In genomic region chr4:68620585-68620984, GRCm38 (mm10) we compare ENCODE assay signal across 26 mouse cellular contexts.
DNase-seq lines count a peak whose midpoint lies in the region; ATAC-seq and TF ChIP-seq lines count a peak whose summit lies in the region.
"Had no signal": no experiment of that assay in that cellular context is flagged by ENCODE, and none has a peak within 500 bp of the region (broad histone marks: within the 10 kb centered on the region; RNA-seq: fewer than 3 reads in every experiment).

No protein-coding gene starts in this region.

- H3K4me2 ChIP-seq in forebrain, embryonic 14.5 days (ENCODE audit: low read length): no peak overlapping the region
- H3K4me2 ChIP-seq in forebrain, embryonic 12.5 days: no peak overlapping the region
- H3K4me2 ChIP-seq in hindbrain, embryonic 16.5 days (ENCODE audit: low read length): no peak overlapping the region
- H3K4me2 ChIP-seq: embryonic facial prominence, embryonic 12.5 days; embryonic facial prominence, embryonic 15.5 days; heart, embryonic 11.5 days; hindbrain, embryonic 12.5 days; hindbrain, embryonic 15.5 days; intestine, embryonic 15.5 days had no signal

- ATAC-seq in forebrain, embryonic 14.5 days: peak; percentile 61; the same call in 1 of the 2 replicates
- no peak for ATAC-seq in forebrain, embryonic 12.5 days (ENCODE audit: low FRiP score)
- ATAC-seq in hindbrain, embryonic 16.5 days: no peak
- ATAC-seq: intestine, embryonic 15.5 days had no signal

- H3K27ac ChIP-seq in forebrain, embryonic 14.5 days (ENCODE audit: low read depth, low read length): no peak overlapping the region
- H3K27ac ChIP-seq in forebrain, embryonic 12.5 days: no peak overlapping the region
- H3K27ac ChIP-seq in hindbrain, embryonic 16.5 days (ENCODE audit: low read depth, low read length): no peak overlapping the region
- H3K27ac ChIP-seq: embryonic facial prominence, embryonic 12.5 days; embryonic facial prominence, embryonic 15.5 days; gastrocnemius, adult 2 months; hindbrain, embryonic 12.5 days; hindbrain, embryonic 15.5 days; intestine, embryonic 15.5 days had no signal

- no peak for DNase-seq in forebrain, embryonic 14.5 days (ENCODE audit: low spot score)
- DNase-seq in frontal cortex, adult 2 months (ENCODE audit: extremely low spot score in 1 of 2, low spot score in 1 of 2): peak; percentile 8 to 17
- DNase-seq in frontal cortex, postnatal 14 days (ENCODE audit: low spot score in 2 of 2): no peak
- peak; percentile 37 for DNase-seq in brain, embryonic 14.5 days (ENCODE audit: low read depth)
- DNase-seq in Muller cell, postnatal 12 days (ENCODE audit: inconsistent ontology term): no peak
- DNase-seq: adrenal gland, adult 2 months; adrenal gland, postnatal 14 days; B cell, adult 2 months; cerebellum, adult 18-20 months; cerebellum, adult 9-10 months; cerebellum, postnatal 25 days; gastrocnemius, adult 2 months; gastrocnemius, postnatal 14 days; heart, adult 11 months; kidney, adult 11 months; kidney, adult 9 months had no signal

- no peak overlapping the region for H3K9ac ChIP-seq in forebrain, embryonic 14.5 days (ENCODE audit: low read length)
- H3K9ac ChIP-seq in forebrain, embryonic 12.5 days: no peak overlapping the region
- H3K9ac ChIP-seq in hindbrain, embryonic 16.5 days (ENCODE audit: low read depth, low read length): no peak overlapping the region
- H3K9ac ChIP-seq: embryonic facial prominence, embryonic 12.5 days; embryonic facial prominence, embryonic 15.5 days; hindbrain, embryonic 12.5 days; hindbrain, embryonic 15.5 days; intestine, embryonic 15.5 days had no signal

- H3K27me3 ChIP-seq in forebrain, embryonic 14.5 days (replicated peaks; ENCODE audit: control insufficient read depth, insufficient read depth, low read length): no peaks in the 10 kb centered on the region
- H3K27me3 ChIP-seq in forebrain, embryonic 12.5 days: no peaks in the 10 kb centered on the region
- no peaks in the 10 kb centered on the region for H3K27me3 ChIP-seq in hindbrain, embryonic 16.5 days (replicated peaks; ENCODE audit: control insufficient read depth, insufficient read depth, low read length)
- H3K27me3 ChIP-seq: CH12.LX; embryonic facial prominence, embryonic 12.5 days; embryonic facial prominence, embryonic 15.5 days; hindbrain, embryonic 12.5 days; hindbrain, embryonic 15.5 days; intestine, embryonic 15.5 days had no signal

- WGBS in forebrain, embryonic 14.5 days: 92% methylated on average over 3 of the region's 3 CpGs
- 92% methylated on average over 3 of the region's 3 CpGs for WGBS in forebrain, embryonic 12.5 days
- 88% methylated on average over 3 of the region's 3 CpGs for WGBS in hindbrain, embryonic 16.5 days

- no peaks in the 10 kb centered on the region for H3K9me3 ChIP-seq in forebrain, embryonic 14.5 days (replicated peaks; ENCODE audit: control insufficient read depth, low read length)
- H3K9me3 ChIP-seq in forebrain, embryonic 12.5 days: no peaks in the 10 kb centered on the region
- H3K9me3 ChIP-seq in hindbrain, embryonic 16.5 days (ENCODE audit: control insufficient read depth, low read length): no peaks in the 10 kb centered on the region
- H3K9me3 ChIP-seq: embryonic facial prominence, embryonic 12.5 days; embryonic facial prominence, embryonic 15.5 days; G1E; hindbrain, embryonic 12.5 days; hindbrain, embryonic 15.5 days; intestine, embryonic 15.5 days had no signal

- no peaks in the 10 kb centered on the region for H3K4me1 ChIP-seq in forebrain, embryonic 14.5 days (ENCODE audit: control insufficient read depth, insufficient read depth, low read length)
- no peaks in the 10 kb centered on the region for H3K4me1 ChIP-seq in forebrain, embryonic 12.5 days
- no peaks in the 10 kb centered on the region for H3K4me1 ChIP-seq in hindbrain, embryonic 16.5 days (ENCODE audit: control insufficient read depth, insufficient read depth, low read depth, low read length)
- H3K4me1 ChIP-seq: embryonic facial prominence, embryonic 12.5 days; embryonic facial prominence, embryonic 15.5 days; hindbrain, embryonic 15.5 days; intestine, embryonic 15.5 days had no signal

- no peaks in the 10 kb centered on the region for H3K36me3 ChIP-seq in forebrain, embryonic 14.5 days (ENCODE audit: control insufficient read depth, insufficient read depth, low read length)
- no peaks in the 10 kb centered on the region for H3K36me3 ChIP-seq in forebrain, embryonic 12.5 days (replicated peaks)
- no peaks in the 10 kb centered on the region for H3K36me3 ChIP-seq in hindbrain, embryonic 16.5 days (ENCODE audit: control insufficient read depth, insufficient read depth, low read length)
- H3K36me3 ChIP-seq: embryonic facial prominence, embryonic 12.5 days; embryonic facial prominence, embryonic 15.5 days; G1E; hindbrain, embryonic 12.5 days; hindbrain, embryonic 15.5 days; intestine, embryonic 15.5 days had no signal

- no peak for TF ChIP-seq CTCF in brain, embryonic 14.5 days (IDR thresholded peaks at IDR 0.05; ENCODE audit: borderline replicate concordance, extremely low read depth, insufficient read depth, insufficient read length)

- no peak for TF ChIP-seq POLR2A in brain, embryonic 14.5 days (IDR thresholded peaks at IDR 0.05; ENCODE audit: borderline replicate concordance, extremely low read depth, insufficient read depth, insufficient read length, poor library complexity, severe bottlenecking)

- no peak overlapping the region for H3K4me3 ChIP-seq in forebrain, embryonic 14.5 days (ENCODE audit: low read depth, low read length)
- H3K4me3 ChIP-seq in forebrain, embryonic 12.5 days (replicated peaks): no peak overlapping the region
- no peak overlapping the region for H3K4me3 ChIP-seq in hindbrain, embryonic 16.5 days (ENCODE audit: low read length)
- H3K4me3 ChIP-seq: embryonic facial prominence, embryonic 12.5 days; embryonic facial prominence, embryonic 15.5 days; gastrocnemius, adult 2 months; hindbrain, embryonic 12.5 days; hindbrain, embryonic 15.5 days; intestine, embryonic 15.5 days had no signal

Comparison
In these comparisons a context has a peak if more than half of its experiments do, and no peak if none do; other contexts are left out.
1. DNase-seq: peak in frontal cortex, adult 2 months (2 of 2) and brain, embryonic 14.5 days (single experiment); none in forebrain, embryonic 14.5 days (single experiment), frontal cortex, postnatal 14 days (0 of 2) and Muller cell, postnatal 12 days (single experiment).